Mouse (Mus musculus): ENCODE measurements around the gene Nanos3.

Nanos3 gene

DNA sequence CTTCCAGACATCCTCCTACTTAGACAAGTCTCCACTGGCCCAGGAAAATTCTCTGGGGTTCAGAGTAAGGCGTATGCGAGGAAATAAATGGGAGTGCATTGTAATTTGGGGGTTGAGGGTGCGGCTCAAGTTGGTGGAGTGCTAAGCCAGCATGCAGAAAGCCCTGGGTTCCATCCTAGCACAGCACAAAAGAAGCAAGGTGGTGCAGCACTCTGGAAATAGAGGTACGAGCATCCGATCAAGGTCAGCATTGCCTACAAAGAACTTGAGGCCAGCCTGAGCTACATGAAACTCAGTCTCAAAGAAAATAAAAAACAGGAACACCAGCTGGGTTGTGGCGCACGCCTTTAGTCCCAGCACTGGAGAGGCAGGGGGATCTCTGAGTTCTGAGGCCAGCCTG lies at the start of gene Nanos3:
TSS of gene Nanos3 (minus strand) at position 101 of the 400 bp plus-strand sequence.
- no peak for DNase-seq (ENCODE audit: low spot score in 2 of 2)

DNA sequence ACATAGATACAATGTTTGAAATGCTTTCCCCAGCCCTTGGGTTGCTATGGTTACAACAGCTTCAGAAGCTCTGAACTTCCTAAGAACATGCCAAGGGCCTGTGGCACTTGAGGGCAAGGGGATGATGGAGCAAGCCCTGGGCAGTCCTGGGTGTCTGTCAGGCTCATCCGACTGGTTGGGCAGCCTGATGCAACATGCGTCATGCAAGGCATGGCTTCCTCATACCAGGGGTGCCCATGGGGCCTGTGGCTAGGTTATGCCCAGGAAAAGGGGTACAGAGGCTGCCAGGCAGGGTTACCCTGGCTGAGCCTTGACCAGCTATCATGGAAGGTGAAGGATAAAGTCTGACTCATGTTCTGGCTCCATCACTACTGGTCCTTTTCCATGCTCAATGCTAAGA lies 48.0 kb upstream of the Nanos3 start:
- DNase-seq (ENCODE audit: low spot score in 2 of 2) = no peak

DNA sequence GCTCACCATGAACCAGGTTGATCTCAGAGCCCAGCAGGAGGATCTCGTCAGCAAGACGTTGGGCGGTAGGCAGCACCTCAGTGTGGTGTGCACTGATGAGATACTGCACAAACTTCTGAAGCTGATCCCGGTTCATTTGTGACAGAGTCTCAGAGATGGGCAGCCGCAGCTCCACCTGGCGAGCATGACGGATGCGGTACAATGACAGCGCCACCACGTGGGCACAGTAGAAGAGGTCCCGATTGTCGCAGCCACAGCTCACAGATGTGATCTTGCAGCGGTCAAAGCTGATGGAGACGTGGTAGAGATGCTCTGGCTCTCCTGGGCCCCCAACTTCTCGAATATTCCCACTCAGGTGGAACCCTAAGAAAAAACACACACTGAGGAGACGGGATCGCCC lies 45.7 kb upstream of the Nanos3 start:
- no peak for DNase-seq (ENCODE audit: low spot score in 2 of 2)

DNA sequence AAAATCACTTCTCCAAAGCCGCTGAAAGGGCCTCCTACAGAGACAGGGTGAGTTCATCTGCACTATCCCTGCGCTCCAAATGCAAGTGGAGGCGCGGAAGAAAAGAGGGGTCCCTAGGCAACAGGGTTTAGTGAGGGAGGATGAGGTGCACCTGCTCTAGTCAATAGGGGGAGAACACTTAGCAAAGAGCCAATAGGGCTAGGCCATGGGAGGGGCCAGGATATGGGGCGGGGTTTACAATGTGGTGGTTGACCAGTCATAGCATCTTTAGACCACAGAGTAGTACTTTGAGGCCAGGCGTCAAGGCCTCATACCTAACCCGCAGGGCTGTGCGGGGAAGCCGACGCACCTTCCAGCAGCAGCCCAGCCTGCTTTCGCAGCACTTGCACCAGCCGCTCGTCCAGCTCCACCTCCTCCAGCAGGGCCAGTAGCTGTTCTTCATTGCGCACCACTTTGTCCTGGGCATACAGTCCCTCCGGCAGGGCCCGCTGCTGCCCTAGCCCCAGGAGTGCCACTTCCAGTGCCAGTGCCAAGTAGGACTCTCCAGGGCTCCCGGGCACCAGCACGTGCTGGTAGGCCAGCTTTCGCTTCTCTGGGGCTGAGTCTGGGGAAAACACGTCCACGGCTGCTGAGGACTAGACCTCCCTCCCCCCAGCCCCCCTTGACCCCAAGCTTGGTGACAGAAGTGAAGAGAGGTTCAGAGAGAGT lies 38.5 kb upstream of the Nanos3 start:
- no peak for DNase-seq (ENCODE audit: low spot score in 2 of 2)

DNA sequence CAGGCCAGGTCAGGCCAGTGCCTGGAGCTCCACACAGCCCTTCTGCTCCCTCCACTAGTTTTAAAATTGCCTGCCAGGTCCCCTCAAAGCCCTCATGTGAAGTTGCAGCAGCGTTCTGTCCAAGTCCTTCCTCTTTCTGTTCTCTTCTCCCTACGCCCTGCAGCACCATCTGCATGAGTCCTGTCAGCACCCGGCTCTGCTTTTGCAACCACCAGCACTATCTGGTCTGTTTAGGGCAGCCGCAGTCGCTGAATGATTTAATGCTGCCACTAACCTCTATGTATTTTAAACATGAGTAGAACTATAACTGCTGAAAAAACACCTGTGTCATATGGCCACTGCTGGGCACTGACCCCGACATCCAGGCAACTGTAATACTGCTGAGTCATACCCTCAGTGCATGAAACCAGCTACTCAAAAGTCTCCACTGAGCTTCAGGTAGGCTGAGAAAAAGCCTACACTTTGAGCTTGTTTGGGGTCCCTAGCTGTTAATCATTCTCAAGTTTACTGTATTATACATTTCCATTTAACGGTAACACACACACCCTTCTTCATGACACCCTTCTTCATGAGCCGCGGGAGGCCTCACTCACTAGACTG lies 37.6 kb upstream of the Nanos3 start:
- DNase-seq (ENCODE audit: low spot score in 2 of 2) = no peak

DNA sequence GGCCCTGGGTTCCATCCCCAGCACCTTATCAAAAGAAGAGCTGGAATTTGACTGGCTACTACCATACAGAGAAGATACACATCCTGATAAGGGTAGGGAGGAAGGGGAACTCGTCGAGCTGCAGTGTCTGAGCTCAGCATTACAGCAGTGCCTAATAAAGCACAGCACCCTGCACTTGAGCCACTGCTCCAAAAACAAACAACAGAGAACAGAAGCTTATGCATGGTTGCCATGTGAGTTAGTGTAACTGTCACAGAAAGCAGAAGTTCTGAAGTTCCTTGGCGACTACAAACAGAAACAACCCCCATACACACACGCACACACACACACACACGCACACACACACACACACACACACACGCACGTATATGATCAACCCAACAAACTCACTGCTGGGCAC lies 35.1 kb upstream of the Nanos3 start:
- DNase-seq (ENCODE audit: low spot score in 2 of 2) = no peak

DNA sequence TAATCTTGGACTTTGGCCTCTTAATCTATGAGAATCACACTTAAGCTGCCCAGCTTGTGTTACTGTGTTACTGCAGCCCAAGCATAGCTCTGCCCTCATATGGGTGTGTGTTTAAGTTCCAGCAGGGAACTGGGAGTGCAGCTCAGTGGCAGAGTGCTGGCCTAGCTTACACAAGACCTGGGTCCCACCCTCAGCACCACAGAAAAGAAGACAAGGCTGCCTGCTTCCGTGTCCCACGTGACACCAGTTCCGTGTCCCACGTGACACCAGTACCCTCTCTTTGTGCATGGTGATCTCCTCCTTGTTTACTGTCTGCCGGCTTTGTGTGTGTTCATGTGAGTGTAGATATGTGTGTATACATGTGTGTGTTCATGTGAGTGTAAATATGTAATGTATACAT lies 33.1 kb upstream of the Nanos3 start:
- no peak for DNase-seq (ENCODE audit: low spot score in 2 of 2)

DNA sequence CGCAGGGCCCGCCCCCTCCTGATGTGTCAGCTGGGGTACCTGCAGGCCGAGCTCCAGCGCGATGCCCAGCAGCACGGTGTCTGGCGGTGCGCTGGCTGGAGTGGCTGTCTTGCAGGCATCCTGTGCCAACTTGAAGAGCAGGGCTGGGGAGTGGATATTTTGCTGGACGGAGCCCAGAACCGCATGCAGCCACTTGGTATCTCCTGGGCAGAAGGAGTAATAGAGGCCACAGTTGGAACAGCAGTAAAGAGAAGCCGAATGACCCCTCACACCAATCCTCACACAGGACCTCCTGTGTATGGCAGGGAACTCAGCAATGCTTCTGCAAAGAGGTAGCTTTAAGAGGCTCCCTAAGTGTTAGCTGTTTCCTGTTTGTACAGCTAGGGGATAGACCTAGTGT lies 32.2 kb upstream of the Nanos3 start:
- DNase-seq (ENCODE audit: low spot score in 2 of 2) = no peak

DNA sequence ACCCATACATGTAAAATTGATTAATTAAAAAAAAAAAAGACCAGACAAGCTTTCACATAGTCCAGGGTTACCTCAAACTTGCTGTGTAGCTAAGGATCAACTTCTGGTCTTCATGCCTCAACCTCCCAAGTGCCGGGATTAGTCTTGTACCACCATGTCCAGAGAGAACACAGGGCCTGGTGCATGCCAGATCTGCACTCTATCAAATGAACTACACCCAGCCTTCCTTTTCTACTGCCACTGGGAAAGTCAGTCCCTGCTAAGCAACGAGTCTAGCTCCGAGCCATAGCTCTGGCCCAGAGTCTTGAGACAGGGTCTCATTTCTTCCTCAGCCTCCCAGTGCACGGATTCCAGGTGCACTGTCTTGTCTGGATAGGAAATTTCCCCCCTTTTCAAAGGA lies 28.3 kb upstream of the Nanos3 start:
- no peak for DNase-seq (ENCODE audit: low spot score in 2 of 2)

DNA sequence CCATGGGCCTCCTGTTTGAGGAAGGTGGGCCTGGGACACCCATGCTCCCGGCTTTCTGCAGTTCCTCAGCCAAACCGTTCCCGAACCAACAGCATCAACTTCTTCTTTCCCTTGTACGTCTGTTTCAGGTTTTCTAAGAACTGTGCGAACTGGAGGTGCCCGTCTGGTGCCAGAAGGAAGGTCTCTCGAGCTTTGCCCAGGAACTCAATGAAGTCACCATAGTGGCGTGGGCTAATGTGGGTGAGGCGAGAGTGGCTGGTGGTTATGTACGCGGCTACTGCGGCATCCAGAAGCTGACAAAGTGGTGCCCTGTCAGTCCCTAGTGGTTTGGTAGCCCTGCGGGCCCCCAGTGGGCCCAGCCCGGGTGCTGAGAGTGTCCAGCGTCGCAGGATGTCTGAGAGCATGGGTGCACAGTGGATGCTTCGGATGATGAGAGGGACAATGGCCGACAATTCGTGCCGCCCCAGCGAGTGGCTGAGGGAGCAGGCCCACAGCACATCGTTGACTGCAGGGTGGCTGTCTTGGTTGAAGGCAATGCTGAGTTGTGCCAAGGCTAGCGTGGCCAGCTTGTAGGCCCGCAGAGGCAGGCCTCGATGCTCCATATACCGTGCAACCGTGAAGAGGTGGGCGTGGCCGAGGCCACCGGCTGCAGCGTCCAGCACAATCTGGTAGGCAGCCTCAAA lies 27.0 kb upstream of the Nanos3 start:
- DNase-seq (ENCODE audit: low spot score in 2 of 2) = no peak

DNA sequence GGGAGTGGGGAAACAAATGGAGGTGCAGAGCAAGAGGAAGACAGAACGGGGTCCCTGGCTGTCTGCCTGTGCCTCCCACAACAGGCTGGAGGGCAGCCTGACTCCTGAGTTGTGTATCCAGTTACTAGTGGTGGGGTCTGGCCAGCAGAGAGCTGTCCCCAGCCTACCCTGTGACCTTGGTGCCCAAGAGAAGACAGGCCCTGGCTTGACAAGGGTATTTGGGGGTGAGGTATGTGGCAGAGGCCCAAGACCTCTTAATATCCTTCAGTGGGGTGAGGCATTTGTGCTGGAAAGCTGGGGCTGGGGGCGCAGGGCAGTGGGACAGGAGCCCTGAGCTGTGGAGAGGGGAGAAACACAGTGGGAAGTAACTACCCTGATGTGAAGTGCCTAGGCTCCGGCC lies 26.2 kb upstream of the Nanos3 start:
- DNase-seq (ENCODE audit: low spot score in 2 of 2) = no peak

DNA sequence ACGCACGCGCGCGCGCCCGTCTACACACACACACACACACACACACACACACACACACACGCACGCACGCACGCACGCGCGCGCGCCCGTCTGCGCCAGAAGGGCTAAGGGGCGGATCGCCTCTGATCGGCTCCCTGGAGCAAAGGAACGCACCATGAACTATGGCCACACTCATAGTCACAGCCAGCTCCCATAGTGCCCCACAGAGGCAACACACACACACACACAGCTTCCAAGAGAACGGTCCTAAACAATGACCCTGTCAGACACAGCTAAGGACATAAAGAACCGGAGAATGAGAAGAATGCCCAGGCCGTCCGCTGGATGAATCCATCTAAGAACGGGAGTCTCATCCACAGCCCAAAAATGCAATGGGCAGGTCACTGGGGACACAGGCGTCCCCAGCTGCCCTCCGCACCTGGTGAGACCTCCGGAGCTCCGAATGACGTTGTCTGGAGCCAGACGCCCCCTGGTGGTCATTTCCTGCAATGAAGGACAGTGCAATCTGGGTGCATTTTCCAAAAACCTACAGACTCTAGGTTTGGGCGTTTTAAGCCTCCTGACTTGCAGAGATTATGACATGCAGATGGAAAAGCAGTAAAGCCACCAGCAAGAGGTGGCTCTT lies 25.3 kb upstream of the Nanos3 start:
- DNase-seq (ENCODE audit: low spot score in 2 of 2) = peak; percentile 80

DNA sequence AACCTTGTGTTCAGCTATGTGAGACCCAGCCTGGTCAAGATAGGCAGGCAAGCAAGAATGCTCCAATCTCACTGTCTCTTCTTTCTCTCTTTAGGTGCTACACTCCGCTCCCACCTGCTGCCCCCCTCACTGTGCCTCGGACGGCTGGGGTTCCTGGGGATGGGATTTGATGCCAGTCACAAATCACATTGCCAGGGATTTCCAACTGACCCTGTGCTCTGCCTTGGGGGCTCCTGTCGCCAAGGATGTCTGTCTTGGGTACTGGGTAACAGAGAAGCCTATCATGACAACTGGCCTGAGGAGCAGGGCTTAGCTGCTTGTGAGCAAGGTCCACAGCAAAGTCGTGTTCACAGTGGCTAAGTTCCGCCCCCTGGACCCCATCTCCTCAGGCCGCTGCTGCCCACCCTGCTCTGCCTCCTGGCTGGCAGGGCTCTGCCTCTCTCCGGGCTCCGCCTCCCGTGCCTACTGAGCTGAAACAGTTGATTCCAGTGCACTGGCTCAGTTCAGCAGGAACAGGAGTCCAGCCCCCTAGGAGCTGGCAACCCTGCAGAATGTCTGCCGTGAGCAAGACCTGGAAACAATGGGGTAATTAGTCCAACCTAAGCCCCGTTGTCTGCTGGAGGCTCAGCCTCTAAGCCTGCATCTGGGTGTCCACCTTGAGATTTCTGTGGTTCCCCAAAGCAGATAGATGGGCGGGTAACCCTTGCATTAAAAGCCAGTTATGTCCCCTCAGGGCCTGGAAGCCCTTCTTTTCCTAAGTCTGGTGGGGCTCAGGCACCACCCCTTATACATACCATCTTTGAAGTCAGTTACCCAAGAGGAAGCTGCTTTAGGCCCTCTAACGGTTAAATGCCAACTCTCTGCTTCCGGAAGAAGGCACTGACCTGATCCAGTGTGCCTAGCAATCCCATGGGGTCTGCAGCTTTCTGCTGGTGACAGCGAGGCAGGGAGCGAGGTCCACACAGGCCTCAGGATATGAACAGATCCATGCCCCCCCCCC lies 23.7 kb upstream of the Nanos3 start:
- DNase-seq (ENCODE audit: low spot score in 2 of 2) = no peak

DNA sequence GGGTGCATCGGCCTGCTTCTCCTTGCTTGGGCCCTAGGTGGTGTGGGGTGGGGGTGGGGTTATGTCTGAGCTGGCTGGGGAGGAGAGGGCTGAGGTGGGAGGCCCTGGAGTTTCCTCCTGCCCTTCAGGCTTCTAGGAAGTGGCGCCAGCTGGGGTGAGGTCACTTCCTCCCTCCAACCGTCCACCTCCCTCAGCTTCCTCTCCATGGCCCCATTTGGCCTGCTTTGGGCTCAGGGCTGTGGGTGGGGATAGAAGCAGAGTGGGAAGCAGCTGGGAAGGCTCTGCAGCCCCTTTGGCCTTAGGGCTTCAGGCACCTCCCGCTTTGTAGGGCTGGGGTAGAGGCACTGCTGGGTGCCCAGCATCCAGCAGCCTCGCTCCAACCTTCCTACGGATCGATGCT lies 22.8 kb upstream of the Nanos3 start:
- no peak for DNase-seq (ENCODE audit: low spot score in 2 of 2)

DNA sequence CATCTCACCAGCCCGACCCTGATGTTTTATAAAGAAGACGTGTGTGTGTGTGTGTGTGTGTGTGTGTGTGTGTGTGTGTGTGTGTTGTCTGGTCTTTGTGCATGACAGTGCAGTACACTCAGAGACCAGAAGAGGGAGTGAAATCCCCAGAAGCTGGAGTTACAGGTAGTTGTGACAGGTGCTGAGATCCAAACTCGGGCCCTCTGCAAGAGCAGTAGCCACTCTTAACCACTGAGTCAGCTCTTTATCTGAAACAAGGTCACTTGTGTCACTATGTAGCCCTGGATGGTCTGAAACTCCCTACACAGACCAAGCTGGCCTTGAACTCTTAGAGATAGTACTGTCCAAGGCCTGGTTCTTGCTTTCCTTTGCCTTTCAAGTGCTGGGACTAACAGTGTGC lies 21.6 kb upstream of the Nanos3 start:
- no peak for DNase-seq (ENCODE audit: low spot score in 2 of 2)

DNA sequence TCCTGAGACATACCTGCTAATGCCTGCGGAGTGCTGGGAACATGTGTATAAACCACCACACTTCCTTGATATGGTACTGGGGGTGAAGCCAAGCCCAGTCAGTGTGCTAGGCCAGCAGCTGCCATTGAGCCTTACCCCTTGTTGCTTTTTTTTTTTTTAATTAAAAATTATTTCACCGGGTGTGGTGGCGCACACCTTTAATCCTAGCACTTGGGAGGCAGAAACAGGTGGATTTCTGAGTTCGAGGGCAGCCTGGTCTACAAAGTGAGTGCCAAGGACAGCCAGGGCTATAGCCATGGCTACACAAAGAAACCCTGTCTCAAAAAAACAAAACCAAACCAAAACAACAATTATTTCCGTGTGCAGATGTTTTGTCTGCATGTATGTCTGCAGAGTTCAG lies 20.1 kb upstream of the Nanos3 start:
- DNase-seq (ENCODE audit: low spot score in 2 of 2) = no peak

DNA sequence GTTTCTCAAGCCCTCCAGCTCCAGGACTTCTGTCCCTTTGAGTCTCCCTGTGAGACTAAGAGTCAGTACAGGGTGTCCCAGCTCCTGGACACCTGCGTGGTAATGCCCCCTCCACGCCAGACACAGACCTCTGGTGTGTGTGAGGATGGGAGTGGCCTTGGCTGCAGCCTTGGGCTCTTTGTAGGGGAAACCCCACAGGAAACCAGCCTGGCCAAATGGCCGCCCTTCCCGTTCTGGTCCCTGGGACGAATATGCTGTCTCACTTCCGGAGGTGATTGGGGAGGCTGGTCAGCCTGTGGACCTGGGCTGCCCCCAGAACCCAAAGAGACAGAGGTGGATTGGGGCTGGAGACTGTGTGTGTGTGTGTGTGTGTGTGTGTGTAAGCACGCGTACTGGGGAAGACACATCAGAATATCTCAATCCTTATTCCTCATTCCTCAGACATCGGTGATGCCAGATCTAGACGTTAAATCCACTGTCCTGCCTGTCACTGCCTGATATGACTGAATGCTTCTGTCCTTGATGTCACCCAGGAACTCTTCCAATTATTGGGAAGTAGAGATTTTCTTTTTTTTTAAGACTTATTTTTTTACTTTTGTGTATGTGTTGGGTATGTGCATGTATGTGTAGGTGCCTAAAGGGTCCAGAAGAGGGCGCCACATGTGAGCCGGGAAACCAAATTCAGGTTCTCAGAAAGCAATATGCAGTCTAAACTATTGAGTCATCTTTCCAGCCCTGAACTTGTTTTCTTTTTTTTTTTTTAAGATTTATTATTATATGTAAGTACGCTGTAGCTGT lies 19.2 kb upstream of the Nanos3 start:
- DNase-seq (ENCODE audit: low spot score in 2 of 2) = no peak

DNA sequence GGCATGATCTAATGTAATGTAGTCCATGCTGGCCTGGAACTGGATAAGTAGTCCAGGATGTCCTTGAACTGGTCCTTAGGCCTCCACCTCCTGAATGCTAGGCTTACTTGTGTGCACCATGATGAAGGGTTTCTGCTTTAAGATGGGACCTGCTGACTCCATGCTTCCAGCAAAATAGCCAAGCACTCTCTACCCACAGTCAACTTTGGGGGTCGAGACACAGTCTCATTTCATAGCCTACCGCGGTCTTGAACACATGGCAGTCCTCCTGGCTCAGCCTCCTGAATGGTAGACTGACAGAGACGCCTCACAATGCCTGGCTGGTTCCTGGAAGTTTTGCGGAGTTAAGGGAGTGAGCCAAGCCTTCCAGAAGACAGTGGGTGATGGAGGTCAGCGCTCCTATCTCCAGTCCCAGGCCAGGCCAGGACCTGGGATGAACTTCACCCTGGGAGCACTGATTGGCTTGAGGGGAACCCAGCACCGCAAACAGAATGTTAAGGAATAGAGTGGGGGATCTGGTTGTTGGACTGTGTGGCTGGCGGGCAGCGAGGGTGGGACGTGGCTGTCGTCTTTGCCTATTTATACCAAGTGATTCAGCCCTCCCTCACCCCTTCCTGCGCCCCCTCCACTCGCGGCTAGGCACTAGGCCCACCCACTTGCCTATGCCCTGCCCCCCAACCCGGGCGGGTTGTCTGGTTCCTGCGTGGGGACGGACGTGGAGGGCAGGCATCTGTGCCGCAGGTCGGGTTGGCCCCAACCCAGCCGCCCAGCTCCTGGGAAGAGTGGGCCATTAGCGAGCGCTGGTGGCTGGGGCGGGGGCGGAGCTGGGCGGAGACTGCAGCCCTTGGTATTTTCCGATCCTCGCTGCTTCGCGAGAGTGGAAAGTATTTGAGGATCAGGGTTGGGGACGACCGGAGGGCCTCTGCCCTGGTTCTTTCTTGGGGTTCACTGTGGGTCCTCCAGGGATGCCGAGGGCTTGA lies 18.2 kb upstream of the Nanos3 start:
- peak in 1 of 2 experiments; percentile 63 for DNase-seq (ENCODE audit: low spot score in 2 of 2)

DNA sequence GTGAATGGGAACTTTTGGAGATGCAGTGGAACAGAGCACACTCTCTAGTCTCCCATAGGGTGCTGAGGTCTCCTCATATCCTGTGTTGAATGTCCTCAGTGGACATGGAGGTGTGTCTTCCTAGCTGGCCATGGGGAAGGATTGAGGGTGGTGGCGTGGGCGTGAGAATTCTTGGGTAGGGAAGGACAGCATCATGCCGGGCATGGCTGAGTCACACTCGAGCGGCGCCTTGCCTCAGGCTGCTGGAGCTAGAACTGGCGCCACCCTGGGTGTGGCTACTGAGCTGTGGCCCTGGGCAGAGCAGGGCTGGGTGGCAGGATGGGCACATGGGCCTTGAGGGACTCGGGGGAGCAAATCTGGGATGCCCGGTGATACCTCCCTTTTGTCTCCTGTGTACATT lies 17.4 kb upstream of the Nanos3 start:
- no peak for DNase-seq (ENCODE audit: low spot score in 2 of 2)

Measured in frontal cortex, postnatal 25 days (tissue).